Mouse (Mus musculus): Measurements from ENCODE around the gene Klhl5. TPM values are rescaled to one million over a fixed set of nuclear protein-coding genes. Genes with fewer than 3 reads are reported as not detected.
"Not testable (repeated sequence)": the region's sequence is repeated elsewhere in the genome, so short reads cannot be mapped to it uniquely, and the experiment has no call there.

Klhl5 gene
- total RNA-seq, 1 experiment = 5.0 TPM

DNA sequence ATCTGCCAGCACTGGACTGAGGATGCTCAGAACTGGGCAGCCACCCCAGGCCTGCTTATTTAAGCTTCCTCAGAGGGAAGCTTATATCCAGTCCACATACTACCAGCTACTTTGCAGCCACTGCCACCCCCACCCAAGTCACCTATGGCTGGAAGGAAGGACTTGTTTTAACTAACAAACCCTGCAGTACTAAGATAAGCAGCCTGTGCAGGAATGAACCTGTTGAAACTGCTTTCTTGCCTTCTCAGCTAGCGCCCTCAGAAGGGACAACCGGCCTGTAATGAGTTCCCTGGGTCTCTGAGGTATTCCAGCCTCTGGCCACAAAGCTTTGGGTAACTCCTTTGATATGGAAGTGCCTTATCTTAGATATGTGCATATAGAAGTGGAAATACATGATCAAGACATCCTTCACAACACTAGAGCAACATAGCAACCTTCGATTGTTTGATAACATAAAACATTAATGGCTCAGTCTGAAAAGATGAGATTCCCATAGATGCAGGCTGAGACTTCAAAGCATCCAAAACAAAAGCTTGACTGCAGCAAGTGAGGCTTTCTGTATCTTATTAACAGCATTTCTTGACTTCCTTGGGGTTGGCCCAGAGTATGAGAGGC lies 5.2 kb upstream of the Klhl5 start:
- H3K4me3 ChIP-seq (ENCODE audit: insufficient read depth in 1 of 2, low read depth in 1 of 2, low read length in 2 of 2, poor library complexity in 1 of 2, severe bottlenecking in 1 of 2) = no peak overlapping the region
- H3K27ac ChIP-seq (ENCODE audit: insufficient read depth, low read depth, low read length, poor library complexity, severe bottlenecking) = no peak overlapping the region
- TF ChIP-seq CHD2 (IDR thresholded peaks at IDR 0.05; ENCODE audit: low read depth, low read length) = no peak
- no peak for TF ChIP-seq HCFC1 (IDR thresholded peaks at IDR 0.05; ENCODE audit: borderline replicate concordance, insufficient read depth, low read length)
- TF ChIP-seq ZC3H11A (IDR thresholded peaks at IDR 0.05; ENCODE audit: borderline replicate concordance, low read depth, low read length) = no peak
- no peak for TF ChIP-seq MAFK (IDR thresholded peaks at IDR 0.05; ENCODE audit: insufficient read depth, low read depth, low read length)
- TF ChIP-seq ZNF384 (IDR thresholded peaks at IDR 0.05; ENCODE audit: low read depth, low read length) = no peak
- no peaks in the 10 kb centered on the region for H3K36me3 ChIP-seq (ENCODE audit: control insufficient read depth, insufficient read depth, low read length, poor library complexity, severe bottlenecking)
- in situ Hi-C loops (cut with MboI; ENCODE audit: low sequenced_read_pairs in 2 of 2, unreplicated experiment in 2 of 2) = no loop called here
- H3K9ac ChIP-seq (ENCODE audit: insufficient read depth, low read depth, low read length, poor library complexity, severe bottlenecking) = no peak overlapping the region
- H3K4me1 ChIP-seq (ENCODE audit: control insufficient read depth in 2 of 2, insufficient read depth in 2 of 2, low read length in 2 of 2, poor library complexity in 1 of 2) = peaks cover 1 to 3% of the 10 kb centered on the region in 2 experiments; a peak in 2 of 4 replicates
- peak; percentile 40 for DNase-seq (ENCODE audit: low read depth, low spot score)
- H3K9me3 ChIP-seq (ENCODE audit: control insufficient read depth, insufficient read depth, low read depth, low read length) = no peaks in the 10 kb centered on the region

DNA sequence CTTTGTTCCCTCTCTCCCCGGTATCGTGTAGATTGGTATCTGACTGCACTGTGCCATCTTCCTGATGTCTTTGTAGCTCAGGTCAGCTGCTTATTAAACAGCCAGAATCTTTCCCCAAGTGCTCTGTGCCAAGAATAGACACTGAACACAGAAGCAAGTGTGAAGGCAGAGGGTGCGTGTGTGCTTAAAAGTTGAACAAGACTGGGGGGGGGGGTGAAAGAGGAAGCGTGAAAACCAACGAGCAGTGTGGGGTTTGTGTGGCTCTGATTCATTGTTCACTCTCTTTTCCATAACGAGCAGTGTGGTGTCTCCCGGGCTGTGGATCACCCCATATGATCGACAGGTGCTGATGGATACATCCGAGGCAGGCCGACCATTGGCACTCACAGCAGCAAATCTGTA lies 4.7 kb upstream of the Klhl5 start:
- Histone ChIP-seq H3K4me3 (ENCODE audit: insufficient read depth in 1 of 2, low read depth in 1 of 2, low read length in 2 of 2, poor library complexity in 1 of 2, severe bottlenecking in 1 of 2) (no peak overlapping the region), H3K27ac (ENCODE audit: insufficient read depth, low read depth, low read length, poor library complexity, severe bottlenecking) (no peak overlapping the region), H3K9me3 (ENCODE audit: control insufficient read depth, insufficient read depth, low read depth, low read length) (no peaks in the 10 kb centered on the region), H3K36me3 (ENCODE audit: control insufficient read depth, insufficient read depth, low read length, poor library complexity, severe bottlenecking) (no peaks in the 10 kb centered on the region), H3K9ac (ENCODE audit: insufficient read depth, low read depth, low read length, poor library complexity, severe bottlenecking) (no peak overlapping the region), H3K4me1 (ENCODE audit: control insufficient read depth in 2 of 2, insufficient read depth in 2 of 2, low read length in 2 of 2, poor library complexity in 1 of 2) (peaks cover 1 to 3% of the 10 kb centered on the region in 2 experiments; a peak in 2 of 4 replicates)
- TF ChIP-seq ZC3H11A (IDR thresholded peaks at IDR 0.05; ENCODE audit: borderline replicate concordance, low read depth, low read length) = no peak
- no peak for TF ChIP-seq CHD2 (IDR thresholded peaks at IDR 0.05; ENCODE audit: low read depth, low read length)
- TF ChIP-seq MAFK (IDR thresholded peaks at IDR 0.05; ENCODE audit: insufficient read depth, low read depth, low read length) = no peak
- in situ Hi-C loops (cut with MboI; ENCODE audit: low sequenced_read_pairs in 2 of 2, unreplicated experiment in 2 of 2) = no loop called here
- DNase-seq (ENCODE audit: low read depth, low spot score) = no peak

DNA sequence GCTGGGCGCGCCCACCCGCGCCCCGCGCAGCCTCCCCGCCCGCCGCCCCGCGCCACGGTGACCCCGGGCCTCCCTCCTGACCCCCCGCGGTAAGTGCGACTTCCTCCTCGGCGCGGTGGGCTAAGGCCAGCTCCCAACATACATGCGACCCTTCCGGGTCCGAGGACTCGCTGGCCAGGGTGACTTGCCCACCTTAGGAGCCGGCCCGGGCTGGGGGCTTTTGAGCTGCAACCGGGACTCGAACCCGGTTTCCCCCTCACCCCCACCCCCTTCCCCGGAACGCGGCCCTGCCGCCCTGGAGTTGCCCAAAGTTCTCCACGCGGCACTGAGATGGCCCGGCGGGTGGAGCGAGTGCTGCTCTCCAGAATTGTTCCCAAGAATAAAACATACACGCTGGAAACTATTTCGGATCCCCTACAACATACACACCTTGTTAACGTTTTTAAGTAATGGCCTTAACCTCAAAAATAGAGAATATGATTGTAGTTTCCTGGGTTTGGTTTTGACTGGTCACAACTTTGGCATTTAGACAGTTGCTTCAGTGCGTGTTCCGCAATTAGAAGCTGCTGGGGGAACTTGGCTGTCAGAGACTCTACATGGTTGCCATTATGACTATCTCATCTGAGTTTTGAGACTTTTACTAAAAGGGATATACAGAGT lies 564 bp downstream of the Klhl5 start:
- Histone ChIP-seq H3K4me1 (ENCODE audit: control insufficient read depth in 2 of 2, insufficient read depth in 2 of 2, low read length in 2 of 2, poor library complexity in 1 of 2) (peaks cover 1 to 3% of the 10 kb centered on the region in 2 experiments; a peak in 2 of 4 replicates), H3K9ac (ENCODE audit: insufficient read depth, low read depth, low read length, poor library complexity, severe bottlenecking) (peak overlapping the region; percentile 90), H3K36me3 (ENCODE audit: control insufficient read depth, insufficient read depth, low read length, poor library complexity, severe bottlenecking) (no peaks in the 10 kb centered on the region), H3K4me3 (ENCODE audit: insufficient read depth in 1 of 2, low read depth in 1 of 2, low read length in 2 of 2, poor library complexity in 1 of 2, severe bottlenecking in 1 of 2) (peak overlapping the region; percentile 70 to 100), H3K27ac (ENCODE audit: insufficient read depth, low read depth, low read length, poor library complexity, severe bottlenecking) (peak overlapping the region; percentile 19; the same call in 1 of the 2 replicates), H3K9me3 (ENCODE audit: control insufficient read depth, insufficient read depth, low read depth, low read length) (no peaks in the 10 kb centered on the region)
- TF ChIP-seq ZNF384 (IDR thresholded peaks at IDR 0.05; ENCODE audit: low read depth, low read length) (no peak), ZC3H11A (IDR thresholded peaks at IDR 0.05; ENCODE audit: borderline replicate concordance, low read depth, low read length) (no peak), HCFC1 (IDR thresholded peaks at IDR 0.05; ENCODE audit: borderline replicate concordance, insufficient read depth, low read length) (no peak), MAFK (IDR thresholded peaks at IDR 0.05; ENCODE audit: insufficient read depth, low read depth, low read length) (no peak), CHD2 (IDR thresholded peaks at IDR 0.05; ENCODE audit: low read depth, low read length) (no peak)
- DNase-seq (ENCODE audit: low read depth, low spot score) = no peak
- in situ Hi-C loops (cut with MboI; ENCODE audit: low sequenced_read_pairs in 2 of 2, unreplicated experiment in 2 of 2) = no loop called here

DNA sequence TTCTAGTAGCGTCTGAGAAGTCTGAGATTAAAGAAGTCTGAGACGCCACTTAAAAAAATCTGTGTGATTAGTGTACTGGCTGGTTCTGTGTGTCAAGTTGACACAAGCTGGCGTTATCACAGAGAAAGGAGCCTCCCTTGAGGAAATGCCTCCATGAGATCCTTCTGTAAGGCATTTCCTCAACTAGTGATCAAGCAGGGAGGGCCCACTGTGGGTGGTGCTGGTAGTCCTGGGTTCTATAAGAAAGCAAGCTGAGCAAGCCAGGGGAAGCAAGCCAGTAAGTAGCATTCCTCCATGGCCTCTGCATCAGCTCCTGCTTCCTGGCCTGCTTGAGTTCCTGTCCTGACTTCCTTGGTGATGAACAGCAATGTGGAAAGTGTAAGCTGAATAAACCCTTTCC lies 4.9 kb downstream of the Klhl5 start:
- H3K9ac ChIP-seq (ENCODE audit: insufficient read depth, low read depth, low read length, poor library complexity, severe bottlenecking); DNase-seq (ENCODE audit: low read depth, low spot score); H3K4me3 ChIP-seq (ENCODE audit: insufficient read depth in 1 of 2, low read depth in 1 of 2, low read length in 2 of 2, poor library complexity in 1 of 2, severe bottlenecking in 1 of 2); H3K27ac ChIP-seq (ENCODE audit: insufficient read depth, low read depth, low read length, poor library complexity, severe bottlenecking); H3K9me3 ChIP-seq (ENCODE audit: control insufficient read depth, insufficient read depth, low read depth, low read length); in situ Hi-C loops (cut with MboI; ENCODE audit: low sequenced_read_pairs in 2 of 2, unreplicated experiment in 2 of 2); H3K4me1 ChIP-seq (ENCODE audit: control insufficient read depth in 2 of 2, insufficient read depth in 2 of 2, low read length in 2 of 2, poor library complexity in 1 of 2); H3K36me3 ChIP-seq (ENCODE audit: control insufficient read depth, insufficient read depth, low read length, poor library complexity, severe bottlenecking): not testable (repeated sequence)

DNA sequence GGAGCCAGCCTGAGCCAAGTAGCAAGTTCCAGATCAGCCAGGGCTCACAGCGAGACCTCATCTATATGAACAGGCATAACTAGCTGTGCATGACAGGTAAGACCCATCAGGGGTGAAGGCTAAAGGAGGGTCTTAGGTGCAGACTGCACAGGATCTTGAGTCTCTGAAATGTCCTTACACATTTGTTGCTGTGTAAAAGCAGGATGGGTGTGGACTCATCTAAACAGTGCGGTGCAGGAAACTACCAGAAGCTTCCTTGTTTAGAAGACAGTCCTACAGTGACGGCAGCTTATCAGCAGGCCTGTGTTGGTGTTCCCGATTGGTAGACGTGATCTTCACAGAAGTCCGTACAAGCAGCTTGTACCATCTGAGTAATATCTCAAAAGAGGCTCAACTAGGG lies 6.0 kb downstream of the Klhl5 start:
- Histone ChIP-seq H3K4me1 (ENCODE audit: control insufficient read depth in 2 of 2, insufficient read depth in 2 of 2, low read length in 2 of 2, poor library complexity in 1 of 2) (no peaks in the 10 kb centered on the region), H3K27ac (ENCODE audit: insufficient read depth, low read depth, low read length, poor library complexity, severe bottlenecking) (no peak overlapping the region), H3K4me3 (ENCODE audit: insufficient read depth in 1 of 2, low read depth in 1 of 2, low read length in 2 of 2, poor library complexity in 1 of 2, severe bottlenecking in 1 of 2) (no peak overlapping the region), H3K36me3 (ENCODE audit: control insufficient read depth, insufficient read depth, low read length, poor library complexity, severe bottlenecking) (no peaks in the 10 kb centered on the region), H3K9ac (ENCODE audit: insufficient read depth, low read depth, low read length, poor library complexity, severe bottlenecking) (no peak overlapping the region), H3K9me3 (ENCODE audit: control insufficient read depth, insufficient read depth, low read depth, low read length) (no peaks in the 10 kb centered on the region)
- no peak for TF ChIP-seq MAFK (IDR thresholded peaks at IDR 0.05; ENCODE audit: insufficient read depth, low read depth, low read length)
- no peak for TF ChIP-seq ZC3H11A (IDR thresholded peaks at IDR 0.05; ENCODE audit: borderline replicate concordance, low read depth, low read length)
- no peak for TF ChIP-seq ZNF384 (IDR thresholded peaks at IDR 0.05; ENCODE audit: low read depth, low read length)
- TF ChIP-seq HCFC1 (IDR thresholded peaks at IDR 0.05; ENCODE audit: borderline replicate concordance, insufficient read depth, low read length) = no peak
- TF ChIP-seq CHD2 (IDR thresholded peaks at IDR 0.05; ENCODE audit: low read depth, low read length) = no peak
- in situ Hi-C loops (cut with MboI; ENCODE audit: low sequenced_read_pairs in 2 of 2, unreplicated experiment in 2 of 2) = no loop called here
- DNase-seq (ENCODE audit: low read depth, low spot score) = no peak

Data from ES-E14 (cell line).